Mouse (Mus musculus): Measurements from ENCODE around the gene Mex3a. TPM values are rescaled to one million over a fixed set of nuclear protein-coding genes. Genes with fewer than 3 reads are reported as not detected.

Mex3a gene
- total and polyA plus RNA-seq, 3 experiments = 1.1 to 4.9 (median 2.5) TPM

DNA sequence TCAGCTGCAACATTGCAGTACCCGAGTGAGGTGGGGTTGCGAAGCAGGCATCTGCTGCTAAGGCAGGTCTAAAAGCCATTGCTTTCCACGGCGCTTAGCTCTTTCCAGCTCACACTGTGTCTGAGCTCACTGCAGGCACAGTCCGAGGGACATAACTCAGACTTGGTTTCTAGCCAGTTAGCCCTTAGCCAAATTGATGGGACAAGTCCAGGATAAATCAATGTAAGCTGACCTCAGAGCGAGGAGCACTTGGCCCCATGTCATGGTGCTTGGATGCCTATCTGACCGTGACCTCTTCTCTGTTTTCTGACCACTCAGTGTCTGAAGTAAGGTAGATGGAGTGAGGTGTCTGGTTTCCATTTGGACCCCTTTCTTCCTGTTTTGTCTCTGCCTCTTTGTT is 31.8 kb downstream of the Mex3a start:
- DNase-seq (ENCODE audit: extremely low read depth) = no peak
- dilution Hi-C loops (cut with MboI; ENCODE audit: extremely low pct_ligation_motif_present, extremely low pct_unique_long_range_greater_than_20kb, low sequenced_read_pairs) (no loop called here), in situ Hi-C loops (cut with MboI; ENCODE audit: low pct_ligation_motif_present, low pct_unique_long_range_greater_than_20kb, low sequenced_read_pairs) (no loop called here)
- no peak overlapping the region for H3K4me2 ChIP-seq (ENCODE audit: insufficient read depth, low read depth, poor library complexity, severe bottlenecking)
- no peak overlapping the region for H3K4me3 ChIP-seq (replicated peaks in 1 of 3; ENCODE audit: low read depth in 2 of 3, low read length in 2 of 3, poor library complexity in 1 of 3)
- H3K36me3 ChIP-seq (replicated peaks in 1 of 2; ENCODE audit: control insufficient read depth in 1 of 2, insufficient read depth in 1 of 2, low read length in 1 of 2) = peaks cover 80 to 98% of the 10 kb centered on the region in 2 experiments
- TF ChIP-seq JUND (conservative IDR thresholded peaks at IDR 0.05; ENCODE audit: low read depth, low read length) (no peak), SIN3A (IDR thresholded peaks at IDR 0.05; ENCODE audit: low read length) (no peak), UBTF (IDR thresholded peaks at IDR 0.05; ENCODE audit: low read depth, low read length) (no peak), KAT2A (IDR thresholded peaks at IDR 0.05; ENCODE audit: insufficient replicate concordance, low read length) (no peak), RCOR1 (conservative IDR thresholded peaks at IDR 0.05; ENCODE audit: low read depth, low read length) (no peak), POLR2AphosphoS2 (IDR thresholded peaks at IDR 0.05; ENCODE audit: low read depth, low read length) (no peak), CTCF (conservative IDR thresholded peaks at IDR 0.05 in 1 of 2, IDR thresholded peaks at IDR 0.05 in 1 of 2; ENCODE audit: low read depth in 2 of 2, low read length in 2 of 2) (no peak), EP300 (IDR thresholded peaks at IDR 0.05; ENCODE audit: low read length) (no peak), USF1 (IDR thresholded peaks at IDR 0.05; ENCODE audit: low read depth, low read length) (no peak), MXI1 (IDR thresholded peaks at IDR 0.05; ENCODE audit: low read depth, low read length) (no peak), TBP (conservative IDR thresholded peaks at IDR 0.05; ENCODE audit: low read depth, low read length) (no peak), MAZ (IDR thresholded peaks at IDR 0.05; ENCODE audit: low read depth, low read length) (no peak), E2F4 (IDR thresholded peaks at IDR 0.05; ENCODE audit: insufficient replicate concordance, low read depth, low read length) (no peak), ETS1 (conservative IDR thresholded peaks at IDR 0.05; ENCODE audit: low read depth, low read length) (no peak), GABPA (IDR thresholded peaks at IDR 0.05; ENCODE audit: insufficient replicate concordance, low read depth, low read length) (no peak), MEF2A (IDR thresholded peaks at IDR 0.05; ENCODE audit: borderline replicate concordance, low read depth, low read length) (no peak)
- no peaks in the 10 kb centered on the region for H3K9me3 ChIP-seq (replicated peaks; ENCODE audit: low read length)
- no peak overlapping the region for H3K27ac ChIP-seq (ENCODE audit: insufficient read depth, low read depth)
- H3K4me1 ChIP-seq (ENCODE audit: control insufficient read depth in 1 of 2, insufficient read depth in 2 of 2) = peaks cover 0 to 3% of the 10 kb centered on the region in 2 experiments; a peak in 1 of 4 replicates
- no peak overlapping the region for H3K9ac ChIP-seq (ENCODE audit: insufficient read depth, low read depth)
- no peaks in the 10 kb centered on the region for H3K79me2 ChIP-seq (replicated peaks; ENCODE audit: control insufficient read depth, extremely low read depth, insufficient read depth, poor library complexity, severe bottlenecking)
- no peaks in the 10 kb centered on the region for H3K27me3 ChIP-seq (replicated peaks)

- no peak overlapping the region for H3K9ac ChIP-seq (ENCODE audit: insufficient read depth, low read depth)
- H3K9me3 ChIP-seq (replicated peaks; ENCODE audit: low read length) = no peaks in the 10 kb centered on the region
- dilution Hi-C loops (cut with MboI; ENCODE audit: extremely low pct_ligation_motif_present, extremely low pct_unique_long_range_greater_than_20kb, low sequenced_read_pairs) = no loop called here
- no peak overlapping the region for H3K4me2 ChIP-seq (ENCODE audit: insufficient read depth, low read depth, poor library complexity, severe bottlenecking)
- in situ Hi-C loops (cut with MboI; ENCODE audit: low pct_ligation_motif_present, low pct_unique_long_range_greater_than_20kb, low sequenced_read_pairs) = no loop called here
- H3K79me2 ChIP-seq (replicated peaks; ENCODE audit: control insufficient read depth, extremely low read depth, insufficient read depth, poor library complexity, severe bottlenecking) = no peaks in the 10 kb centered on the region
- no peak for TF ChIP-seq CTCF (conservative IDR thresholded peaks at IDR 0.05 in 1 of 2, IDR thresholded peaks at IDR 0.05 in 1 of 2; ENCODE audit: low read depth in 2 of 2, low read length in 2 of 2)
- TF ChIP-seq ZMIZ1 (IDR thresholded peaks at IDR 0.05; ENCODE audit: low read depth, low read length) = no peak
- TF ChIP-seq SMC3 (IDR thresholded peaks at IDR 0.05; ENCODE audit: low read depth, low read length) = no peak
- no peak for TF ChIP-seq CHD2 (IDR thresholded peaks at IDR 0.05; ENCODE audit: low read length)
- H3K27me3 ChIP-seq (replicated peaks) = no peaks in the 10 kb centered on the region
- peaks cover 70 to 94% of the 10 kb centered on the region in 2 experiments for H3K36me3 ChIP-seq (replicated peaks in 1 of 2; ENCODE audit: control insufficient read depth in 1 of 2, insufficient read depth in 1 of 2, low read length in 1 of 2)
- no peak overlapping the region for H3K27ac ChIP-seq (ENCODE audit: insufficient read depth, low read depth)
- no peak for DNase-seq (ENCODE audit: extremely low read depth)
- H3K4me1 ChIP-seq (ENCODE audit: control insufficient read depth in 1 of 2, insufficient read depth in 2 of 2) = peaks cover 0 to 3% of the 10 kb centered on the region in 2 experiments; a peak in 1 of 4 replicates
- H3K4me3 ChIP-seq (replicated peaks in 1 of 3; ENCODE audit: low read depth in 2 of 3, low read length in 2 of 3, poor library complexity in 1 of 3) = no peak overlapping the region
Observed at GRCm38 (mm10) chr3:88566116-88566515, 33.9 kb downstream of the Mex3a start.

All from CH12.LX (cell line).